Mouse (Mus musculus): ENCODE measurements around the gene Olfr1221. TPM values are rescaled to one million over a fixed set of nuclear protein-coding genes. Genes with fewer than 3 reads are reported as not detected.

The Olfr1221 gene
- total and polyA plus RNA-seq, 3 experiments, result not detected

DNA sequence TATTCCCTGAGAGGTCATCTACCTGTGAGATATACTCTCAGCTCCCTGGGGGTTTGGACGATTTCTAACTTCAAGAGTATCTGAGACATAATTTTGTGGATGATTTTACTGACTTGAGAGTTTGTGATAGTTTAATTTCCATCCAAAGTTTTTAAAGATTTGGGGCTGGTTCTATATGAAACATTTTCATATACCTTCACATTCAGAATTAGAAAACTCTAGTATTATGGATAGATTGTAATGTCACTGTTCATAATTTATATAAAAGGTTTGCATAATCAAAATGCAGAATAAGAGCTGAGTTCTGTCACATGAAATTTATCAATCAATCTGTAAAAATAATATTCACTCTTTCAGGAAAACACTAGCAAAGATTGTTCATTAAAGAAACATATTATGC, 34.4 kb upstream of the Olfr1221 start, which contains the start of gene Olfr1223:
Gene Olfr1223 (minus strand): TSS at position 101 of the 400 bp plus-strand sequence.
- no peaks in the 10 kb centered on the region for H3K79me2 ChIP-seq (ENCODE audit: control insufficient read depth, insufficient read depth, low read length, poor library complexity)
- no peak for DNase-seq (ENCODE audit: low read depth, low spot score)
- TF ChIP-seq NRF1 (IDR thresholded peaks at IDR 0.05; ENCODE audit: insufficient read depth, low read depth, low read length, poor library complexity, severe bottlenecking), result no peak
- TF ChIP-seq RCOR1 (IDR thresholded peaks at IDR 0.05; ENCODE audit: low read depth, low read length), result no peak
- no peak for TF ChIP-seq MXI1 (IDR thresholded peaks at IDR 0.05; ENCODE audit: low read depth, low read length)
- no peak for TF ChIP-seq CHD1 (IDR thresholded peaks at IDR 0.05; ENCODE audit: low read depth, low read length)
- TF ChIP-seq SMC3 (IDR thresholded peaks at IDR 0.05; ENCODE audit: low read depth, low read length), result no peak
- no peak for TF ChIP-seq USF1 (IDR thresholded peaks at IDR 0.05; ENCODE audit: low read depth, low read length)
- no peak for TF ChIP-seq MYC (IDR thresholded peaks at IDR 0.05; ENCODE audit: low read depth, low read length)
- no peak for TF ChIP-seq NELFE (IDR thresholded peaks at IDR 0.05; ENCODE audit: low read depth, low read length)
- TF ChIP-seq MYB (IDR thresholded peaks at IDR 0.05; ENCODE audit: low read depth, low read length), result no peak
- no peak for TF ChIP-seq POLR2AphosphoS5 (IDR thresholded peaks at IDR 0.05; ENCODE audit: borderline replicate concordance, low read depth, low read length)
- TF ChIP-seq TAL1 (IDR thresholded peaks at IDR 0.05; ENCODE audit: low read length), result no peak
- TF ChIP-seq POLR2AphosphoS2 (IDR thresholded peaks at IDR 0.05; ENCODE audit: low read length), result no peak
- no peaks in the 10 kb centered on the region for H3K4me1 ChIP-seq (ENCODE audit: control insufficient read depth in 1 of 2, insufficient read depth in 2 of 2, low read length in 2 of 2)
- H3K9me3 ChIP-seq (replicated peaks; ENCODE audit: insufficient read depth, low read length), result no peaks in the 10 kb centered on the region
- no peak within 1 kb of the TSS for H3K4me3 ChIP-seq (ENCODE audit: control insufficient read depth in 1 of 2, insufficient read depth in 1 of 2, low read depth in 2 of 2, low read length in 2 of 2)
- H3K9ac ChIP-seq (ENCODE audit: control insufficient read depth, low read depth, low read length, poor library complexity, severe bottlenecking), result no peak within 1 kb of the TSS
- H3K27ac ChIP-seq (ENCODE audit: control insufficient read depth, low read depth, low read length), result no peak within 1 kb of the TSS
- H3K27me3 ChIP-seq (ENCODE audit: control insufficient read depth in 1 of 2, insufficient read depth in 2 of 2, low read length in 2 of 2), result no peaks in the 10 kb centered on the region
- H3K36me3 ChIP-seq (ENCODE audit: control insufficient read depth in 1 of 2, insufficient read depth in 2 of 2, low read length in 2 of 2), result no peaks in the 10 kb centered on the region

DNA sequence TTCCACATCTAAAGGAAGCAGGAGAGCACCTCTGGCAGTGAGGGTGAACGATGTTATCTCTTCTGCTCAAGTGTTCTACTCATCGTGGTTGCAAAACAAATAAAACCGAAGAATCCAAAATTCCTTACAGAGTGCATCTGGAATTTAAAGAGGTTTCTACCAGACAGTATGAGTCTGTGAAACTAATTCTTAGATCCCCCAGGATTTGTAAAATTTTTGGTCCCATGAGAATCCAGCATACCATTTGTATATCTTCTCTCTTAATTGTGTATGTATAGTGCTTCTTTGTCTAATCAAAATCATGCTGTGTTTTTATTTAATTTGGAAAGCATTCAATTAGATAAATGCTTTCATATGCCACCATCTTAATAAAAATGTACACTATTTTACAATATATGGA, 15.9 kb upstream of the Olfr1221 start, which contains the start of gene Olfr1222:
Gene Olfr1222 (minus strand): TSS at position 101 of the 400 bp plus-strand sequence.
- TF ChIP-seq CHD1 (IDR thresholded peaks at IDR 0.05; ENCODE audit: low read depth, low read length) (no peak), MAX (IDR thresholded peaks at IDR 0.05; ENCODE audit: low read length) (no peak), UBTF (IDR thresholded peaks at IDR 0.05; ENCODE audit: borderline replicate concordance, insufficient read depth, low read depth, low read length) (no peak), POLR2AphosphoS5 (IDR thresholded peaks at IDR 0.05; ENCODE audit: borderline replicate concordance, low read depth, low read length) (no peak), POLR2AphosphoS2 (IDR thresholded peaks at IDR 0.05; ENCODE audit: low read length) (no peak), ZKSCAN1 (IDR thresholded peaks at IDR 0.05; ENCODE audit: low read depth, low read length) (no peak), E2F4 (IDR thresholded peaks at IDR 0.05; ENCODE audit: borderline replicate concordance, low read depth, low read length) (no peak)
- no peak within 1 kb of the TSS for H3K9ac ChIP-seq (ENCODE audit: control insufficient read depth, low read depth, low read length, poor library complexity, severe bottlenecking)
- H3K27ac ChIP-seq (ENCODE audit: control insufficient read depth, low read depth, low read length), result no peak within 1 kb of the TSS
- H3K4me1 ChIP-seq (ENCODE audit: control insufficient read depth in 1 of 2, insufficient read depth in 2 of 2, low read length in 2 of 2), result no peaks in the 10 kb centered on the region; a peak in 2 of 4 replicates
- H3K36me3 ChIP-seq (ENCODE audit: control insufficient read depth in 1 of 2, insufficient read depth in 2 of 2, low read length in 2 of 2), result no peaks in the 10 kb centered on the region
- no peaks in the 10 kb centered on the region for H3K9me3 ChIP-seq (replicated peaks; ENCODE audit: insufficient read depth, low read length)
- no peak within 1 kb of the TSS for H3K4me3 ChIP-seq (ENCODE audit: control insufficient read depth in 1 of 2, insufficient read depth in 1 of 2, low read depth in 2 of 2, low read length in 2 of 2)
- no peaks in the 10 kb centered on the region for H3K79me2 ChIP-seq (ENCODE audit: control insufficient read depth, insufficient read depth, low read length, poor library complexity)
- DNase-seq (ENCODE audit: low read depth, low spot score), result no peak
- no peaks in the 10 kb centered on the region for H3K27me3 ChIP-seq (ENCODE audit: control insufficient read depth in 1 of 2, insufficient read depth in 2 of 2, low read length in 2 of 2)

Data from MEL (cell line).